Mouse (Mus musculus) limb, embryonic 14.5 days (tissue): Measurements from ENCODE around the gene Cds2. TPM values are rescaled to one million over a fixed set of nuclear protein-coding genes. Genes with fewer than 3 reads are reported as not detected.

Source experiments
- ATAC-seq: fragments of 200-750 bp; cut with Nextera tagmentation; 2 replicates; pipeline ENCODE4 v1.8.0; 2017; ENCODE audit warnings: low read depth, moderate number of reproducible peaks, moderate TSS enrichment; ENCODE audit not compliant: low FRiP score
- DNase-seq: peaks from one replicate; pipeline ENCODE4 v3.0.0-alpha.2; 2015; ENCODE audit warnings: low spot score
- H3K27ac ChIP-seq: fragments of 300-500 bp; sonication (generic); replicated peaks from 2 replicates; pipeline ENCODE4 v1.5.1; 2014; ENCODE audit warnings: low read depth, mild to moderate bottlenecking, low read length, moderate library complexity, mixed read lengths
- H3K27me3 ChIP-seq: fragments of 300-500 bp; sonication (generic); 2 replicates; pipeline ENCODE4 v1.6.1; 2014; ENCODE audit warnings: low read length, mixed read lengths; ENCODE audit not compliant: control insufficient read depth, insufficient read depth
- H3K36me3 ChIP-seq: fragments of 300-500 bp; sonication (generic); 2 replicates; pipeline ENCODE4 v1.6.1; 2014; ENCODE audit warnings: mild to moderate bottlenecking, low read length, moderate library complexity, mixed read lengths; ENCODE audit not compliant: control insufficient read depth, insufficient read depth
- H3K4me1 ChIP-seq: fragments of 300-500 bp; sonication (generic); 2 replicates; pipeline ENCODE4 v1.6.1; 2014; ENCODE audit warnings: antibody characterized with exemption, low read length, mixed read lengths; ENCODE audit not compliant: control insufficient read depth, insufficient read depth
- H3K4me2 ChIP-seq: fragments of 300-500 bp; sonication (generic); replicated peaks from 2 replicates; pipeline ENCODE4 v1.6.1; 2014; ENCODE audit warnings: low read depth, mild to moderate bottlenecking, low read length, moderate library complexity; ENCODE audit not compliant: severe bottlenecking
- H3K4me3 ChIP-seq: fragments of 300-500 bp; sonication (generic); replicated peaks from 2 replicates; pipeline ENCODE4 v1.5.1; 2014; ENCODE audit warnings: low read length
- H3K9ac ChIP-seq: fragments of 300-500 bp; sonication (generic); 2 replicates; pipeline ENCODE4 v1.6.1; 2014; ENCODE audit warnings: mild to moderate bottlenecking, low read depth, low read length, moderate library complexity; ENCODE audit not compliant: severe bottlenecking
- H3K9me3 ChIP-seq: fragments of 300-500 bp; sonication (generic); 2 replicates; pipeline ENCODE4 v1.6.1; 2016; ENCODE audit warnings: low read length; ENCODE audit not compliant: control insufficient read depth
- POLR2A ChIP-seq: fragments of 200-500 bp; IDR thresholded peaks from 2 replicates; pipeline ENCODE4 v1.8.0; 2012; ENCODE audit warnings: inconsistent platforms, mild to moderate bottlenecking, moderate library complexity, borderline replicate concordance; ENCODE audit not compliant: insufficient read depth, insufficient read length; ENCODE audit errors: extremely low read depth
- WGBS: fragments of 180-500 bp; shearing (Covaris S2); extraction: QIAGEN DNeasy Blood & Tissue Kit; methylation state at CpG from one replicate; pipeline ENCODE4 v1.1.7; 2014; 5-methylcytosine and 5-hydroxymethylcytosine counted together
- polyA plus RNA-seq, 2 experiments: library from polyadenylated mRNA; depleted of rRNA in 1 of 2; stranded (reverse) in 1 of 2; unstranded in 1 of 2; fragments of >200 nt; fragmentation: Nextera tagmentation in 1 of 2; extraction: Ambion mirVana in 1 of 2; gene quantifications; 2 replicates each; pipeline versions ENCODE4 v1.2.1 to v1.2.3; 2012 to 2014

Gene Cds2
- polyA plus RNA-seq, 2 experiments: 17.1 to 21.2 TPM

GRCm38 (mm10) chr2:132265196-132265595 lies 2.2 kb downstream of the Cds2 start:
- 82% methylated on average over 9 of the region's 9 CpGs for WGBS
- no peak overlapping the region for H3K4me2 ChIP-seq
- no peak overlapping the region for H3K27ac ChIP-seq
- no peak for DNase-seq
- no peak for TF ChIP-seq POLR2A
- no peak overlapping the region for H3K9ac ChIP-seq
- no peak overlapping the region for H3K4me3 ChIP-seq
- no peaks in the 10 kb centered on the region for H3K27me3 ChIP-seq
- H3K36me3 ChIP-seq: no peaks in the 10 kb centered on the region
- no peak for ATAC-seq
- peaks cover 8% of the 10 kb centered on the region for H3K4me1 ChIP-seq
- no peaks in the 10 kb centered on the region for H3K9me3 ChIP-seq

DNA sequence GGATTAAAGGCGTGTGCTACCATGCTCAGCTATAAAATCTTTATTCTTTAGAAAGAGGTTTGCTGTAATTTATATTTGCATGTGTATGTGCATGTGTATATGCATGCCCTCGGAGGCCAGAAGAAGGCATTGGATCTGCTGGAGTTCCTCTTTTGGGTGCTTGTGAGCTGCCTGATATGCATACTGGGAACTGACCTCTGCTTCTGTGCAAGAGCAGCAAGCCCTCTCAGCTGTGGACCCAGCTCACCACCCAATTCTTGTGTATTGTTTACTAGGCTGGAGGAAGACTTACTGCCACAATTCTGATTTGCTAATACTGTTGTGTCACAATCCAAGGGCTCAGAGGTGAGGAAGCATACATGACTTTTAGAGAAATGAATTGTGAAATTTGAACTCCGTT lies 3.1 kb downstream of the Cds2 start:
- Histone ChIP-seq H3K9me3 (no peaks in the 10 kb centered on the region), H3K9ac (no peak overlapping the region), H3K4me3 (no peak overlapping the region), H3K27me3 (no peaks in the 10 kb centered on the region), H3K4me1 (peaks cover 8% of the 10 kb centered on the region), H3K4me2 (no peak overlapping the region), H3K36me3 (no peaks in the 10 kb centered on the region), H3K27ac (no peak overlapping the region)
- no peak for TF ChIP-seq POLR2A
- ATAC-seq (no peak), DNase-seq (no peak)
- WGBS: 93% methylated on average over 3 of the region's 3 CpGs

DNA sequence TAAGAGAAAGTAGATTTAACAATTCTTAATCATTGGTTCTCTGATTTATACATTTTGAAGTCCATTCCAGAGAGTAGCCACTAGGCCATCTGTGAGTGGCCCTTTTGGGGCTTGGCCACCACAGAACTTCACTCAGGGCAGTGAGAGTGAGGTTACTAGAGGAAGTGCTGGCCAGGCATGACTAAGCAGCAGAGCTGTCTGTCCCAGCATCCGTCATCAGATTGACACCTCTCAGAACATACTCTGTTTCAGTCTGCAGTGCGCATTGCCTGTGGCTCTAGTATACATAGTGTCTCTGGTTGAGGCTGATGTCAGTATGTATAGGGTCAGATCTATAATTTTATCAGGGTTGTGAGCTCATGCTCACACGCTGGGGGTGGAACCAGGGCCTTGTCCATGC lies 6.3 kb downstream of the Cds2 start:
- H3K4me3 ChIP-seq: no peak overlapping the region
- H3K9me3 ChIP-seq: no peaks in the 10 kb centered on the region
- H3K4me2 ChIP-seq: no peak overlapping the region
- DNase-seq: no peak
- no peak for ATAC-seq
- TF ChIP-seq POLR2A: no peak
- H3K27ac ChIP-seq: no peak overlapping the region
- H3K9ac ChIP-seq: no peak overlapping the region
- H3K4me1 ChIP-seq: peaks cover 4% of the 10 kb centered on the region
- no peaks in the 10 kb centered on the region for H3K27me3 ChIP-seq
- 85% methylated on average over 3 of the region's 3 CpGs for WGBS
- no peaks in the 10 kb centered on the region for H3K36me3 ChIP-seq

- Histone ChIP-seq H3K27ac (no peak overlapping the region), H3K4me1 (no peaks in the 10 kb centered on the region), H3K36me3 (no peaks in the 10 kb centered on the region), H3K4me2 (no peak overlapping the region), H3K4me3 (no peak overlapping the region), H3K27me3 (no peaks in the 10 kb centered on the region), H3K9me3 (no peaks in the 10 kb centered on the region), H3K9ac (no peak overlapping the region)
- no peak for DNase-seq
- WGBS: 87% methylated on average over 2 of the region's 2 CpGs
- ATAC-seq: no peak
- TF ChIP-seq POLR2A: no peak
Observed at GRCm38 (mm10) chr2:132270331-132270951, 7.5 kb downstream of the Cds2 start.

DNA sequence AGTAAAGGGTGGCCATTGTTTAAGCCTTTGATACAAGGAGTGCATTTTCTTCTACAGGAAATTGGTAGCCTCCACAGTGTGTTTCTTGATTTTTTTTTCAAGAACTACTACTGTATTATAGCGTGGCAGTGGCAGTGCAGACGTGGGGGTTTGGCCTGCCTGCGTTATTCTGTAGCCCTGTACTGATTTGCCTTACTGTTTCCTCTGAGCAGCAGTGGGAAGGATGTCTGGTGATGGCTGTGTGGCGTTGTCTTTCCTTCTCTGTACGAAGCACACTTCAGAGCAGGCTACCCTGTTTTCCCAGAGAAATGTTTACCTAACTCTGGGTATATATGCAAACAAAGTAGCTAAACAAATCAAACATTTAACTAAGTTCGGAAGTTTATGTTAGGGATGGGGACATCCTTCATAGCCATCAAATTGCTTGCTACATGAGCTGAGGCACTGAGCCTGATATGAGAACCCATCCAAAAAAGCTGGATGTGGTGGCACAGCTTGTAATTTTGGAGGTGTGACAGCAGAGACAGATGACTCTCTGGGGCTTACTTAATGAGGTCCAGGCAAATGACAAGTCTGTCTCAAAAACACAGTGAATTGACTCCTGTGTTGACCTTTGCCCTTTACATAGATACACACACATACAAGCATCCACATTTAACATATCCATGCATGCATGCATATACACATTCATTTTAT lies 9.9 kb downstream of the Cds2 start:
- TF ChIP-seq POLR2A: no peak
- H3K9ac ChIP-seq: no peak overlapping the region
- H3K9me3 ChIP-seq: no peaks in the 10 kb centered on the region
- no peak for ATAC-seq
- H3K27ac ChIP-seq: no peak overlapping the region
- no peaks in the 10 kb centered on the region for H3K36me3 ChIP-seq
- no peak for DNase-seq
- H3K4me1 ChIP-seq: no peaks in the 10 kb centered on the region
- H3K4me3 ChIP-seq: no peak overlapping the region
- 66% methylated on average over 6 of the region's 6 CpGs for WGBS
- H3K4me2 ChIP-seq: no peak overlapping the region
- no peaks in the 10 kb centered on the region for H3K27me3 ChIP-seq
